Mouse (Mus musculus): Measurements from ENCODE around the gene Aqp9.

The Aqp9 gene

DNA sequence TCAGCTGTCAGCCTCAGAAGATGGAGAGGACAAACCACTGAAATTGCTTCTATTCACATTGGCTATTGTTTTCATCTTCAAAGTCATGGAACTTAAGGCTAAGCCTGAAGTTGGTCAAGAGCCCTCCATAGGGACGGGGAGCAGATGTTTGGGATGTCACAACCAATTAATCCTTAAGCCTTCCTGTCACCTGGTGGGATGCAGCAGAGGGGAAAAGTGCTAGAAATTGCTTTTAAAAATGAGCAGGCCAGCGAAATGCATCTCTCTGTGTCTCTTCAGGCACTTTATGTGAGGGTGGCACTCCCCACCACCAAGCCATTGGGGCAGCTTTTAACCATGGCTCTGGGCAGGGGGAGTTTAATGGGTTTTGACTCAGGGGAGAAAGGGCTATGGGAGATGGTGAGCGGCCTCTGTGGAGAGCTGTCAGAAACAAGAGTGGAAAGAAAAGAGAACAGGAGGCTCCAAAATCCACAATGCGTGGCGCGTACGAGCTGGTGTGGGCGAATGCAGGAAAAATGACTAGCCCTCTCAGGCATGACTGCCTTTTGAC is 104.1 kb downstream of the Aqp9 start:
- no peak for DNase-seq

DNA sequence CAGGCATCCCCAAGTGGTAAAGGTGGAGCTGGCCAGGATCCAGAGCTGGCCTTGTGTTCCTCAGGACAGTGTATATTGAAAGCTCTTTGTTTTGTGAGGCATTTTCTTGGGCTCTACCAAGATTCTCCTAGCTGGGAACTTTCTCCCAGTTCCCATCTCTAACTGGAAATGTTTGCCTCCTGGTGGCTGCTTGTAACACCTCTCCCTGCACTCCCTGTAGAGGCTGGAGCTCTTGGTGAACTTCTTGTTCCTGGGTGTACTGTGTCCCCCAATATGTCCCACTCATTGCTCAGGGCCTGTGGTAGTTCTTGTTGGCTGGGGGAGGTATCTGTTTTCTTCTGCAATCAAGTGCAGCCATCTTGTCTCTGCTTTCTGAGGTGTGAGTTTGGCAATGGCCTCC is 104.9 kb downstream of the Aqp9 start:
- no peak for DNase-seq

DNA sequence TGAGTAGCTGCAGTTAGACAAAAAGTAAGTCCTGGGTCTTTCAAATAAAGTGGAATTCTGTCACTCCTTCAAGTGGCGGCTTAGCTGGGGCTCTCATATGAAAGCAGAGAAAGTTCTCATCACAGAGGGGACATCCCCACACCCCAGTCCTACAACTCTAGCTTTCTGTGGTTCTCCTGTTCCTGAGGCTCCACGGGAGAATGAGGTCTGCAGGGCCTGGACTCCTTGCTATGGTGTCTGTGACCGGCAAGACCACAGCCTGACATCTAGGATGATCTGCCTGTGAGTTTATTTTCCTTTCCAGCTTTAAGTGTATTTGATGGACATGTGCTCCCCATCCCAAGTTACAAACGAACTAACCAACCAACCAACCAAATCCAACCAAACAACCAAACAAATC is 105.5 kb downstream of the Aqp9 start:
- DNase-seq: no peak

DNA sequence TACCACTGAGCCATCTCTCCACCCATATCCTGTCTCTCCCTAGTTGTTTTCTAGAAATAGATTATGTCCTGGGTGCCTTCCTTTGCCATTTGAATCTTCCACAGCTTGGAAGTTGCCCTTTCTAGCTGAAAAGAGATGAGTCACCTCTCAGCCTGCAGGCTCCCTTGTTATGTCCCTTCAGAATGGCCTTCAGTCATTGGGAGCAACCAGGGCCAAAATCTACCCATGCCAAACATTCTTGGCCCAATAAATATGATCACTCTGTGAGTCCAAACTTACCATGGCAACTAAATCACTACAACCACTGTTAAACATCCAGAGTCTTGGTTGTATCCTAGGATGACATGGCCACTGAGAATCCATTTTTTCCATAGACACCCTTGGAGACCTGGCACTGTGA is 106.2 kb downstream of the Aqp9 start:
- no peak for DNase-seq

Measured in cerebellum, postnatal 36 days (tissue).